Mouse (Mus musculus): ENCODE results near the gene Golph3l. TPM values are rescaled to one million over a fixed set of nuclear protein-coding genes. Genes with fewer than 3 reads are reported as not detected.
"Not testable (repeated sequence)": the region's sequence is repeated elsewhere in the genome, so short reads cannot be mapped to it uniquely, and the experiment has no call there.

Golph3l gene
- polyA plus RNA-seq, 1 experiment from 2014 or later, result 40.7 TPM

DNA sequence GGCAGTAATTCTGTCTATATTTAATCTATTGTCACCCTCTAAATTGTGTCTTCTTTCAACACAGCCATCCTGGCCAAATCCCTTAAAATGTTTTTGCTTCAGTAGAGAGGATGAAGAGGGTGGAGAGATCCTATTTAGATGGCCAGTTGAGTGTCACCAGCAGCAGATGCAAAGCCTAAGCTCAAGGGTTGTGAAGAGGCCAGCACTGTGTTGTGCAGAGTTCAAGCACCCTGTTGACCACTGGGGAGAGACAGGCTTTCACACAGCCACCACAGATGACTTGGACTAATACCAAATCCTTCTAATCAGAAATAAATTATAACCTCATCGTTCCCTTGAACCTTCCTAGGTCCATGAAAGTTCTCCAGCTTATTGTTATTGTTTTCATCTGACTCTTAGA lies 29.8 kb downstream of the Golph3l start:
- H3K4me2 ChIP-seq (ENCODE audit: low read length), result no peak overlapping the region
- H3K9me3 ChIP-seq (replicated peaks; ENCODE audit: control insufficient read depth, low read length), result no peaks in the 10 kb centered on the region
- no peaks in the 10 kb centered on the region for H3K4me1 ChIP-seq (ENCODE audit: control insufficient read depth, insufficient read depth, low read length)
- no peaks in the 10 kb centered on the region for H3K27me3 ChIP-seq (replicated peaks; ENCODE audit: control insufficient read depth, insufficient read depth, low read length)
- ATAC-seq, result no peak
- peaks cover 38% of the 10 kb centered on the region for H3K36me3 ChIP-seq (ENCODE audit: control insufficient read depth, insufficient read depth, low read length)
- H3K9ac ChIP-seq (ENCODE audit: low read length), result no peak overlapping the region
- 100% methylated on average over 1 of the region's 1 CpGs for WGBS
- H3K4me3 ChIP-seq (ENCODE audit: low read depth, low read length), result no peak overlapping the region
- no peak overlapping the region for H3K27ac ChIP-seq (ENCODE audit: low read depth, low read length)
- DNase-seq (ENCODE audit: low spot score), result no peak

DNA sequence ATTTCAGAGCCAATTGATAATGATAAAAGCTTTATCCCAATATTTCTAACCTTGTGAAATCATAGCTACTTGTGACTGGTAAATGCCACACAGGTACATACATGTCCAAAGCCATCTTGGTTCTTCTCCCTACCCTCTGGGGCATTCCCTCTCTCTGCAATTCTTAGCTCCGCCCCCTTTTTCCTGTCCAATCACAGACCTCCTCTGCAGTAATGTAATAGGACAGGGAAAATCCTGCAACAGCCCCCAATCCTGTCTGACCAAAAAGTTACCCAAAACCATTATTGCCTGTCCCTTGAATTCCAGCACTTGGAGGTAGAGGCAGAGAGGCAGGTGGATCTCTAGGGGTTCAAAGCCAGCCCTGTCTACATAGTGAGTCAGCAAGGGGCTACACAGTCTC lies 32.5 kb downstream of the Golph3l start:
- no peak for DNase-seq (ENCODE audit: low spot score)
- Histone ChIP-seq H3K27ac (ENCODE audit: low read depth, low read length) (no peak overlapping the region), H3K4me2 (ENCODE audit: low read length) (no peak overlapping the region), H3K4me3 (ENCODE audit: low read depth, low read length) (no peak overlapping the region), H3K36me3 (ENCODE audit: control insufficient read depth, insufficient read depth, low read length) (peaks cover 34% of the 10 kb centered on the region), H3K9ac (ENCODE audit: low read length) (no peak overlapping the region), H3K27me3 (replicated peaks; ENCODE audit: control insufficient read depth, insufficient read depth, low read length) (no peaks in the 10 kb centered on the region), H3K9me3 (replicated peaks; ENCODE audit: control insufficient read depth, low read length) (no peaks in the 10 kb centered on the region), H3K4me1 (ENCODE audit: control insufficient read depth, insufficient read depth, low read length) (peaks cover 6% of the 10 kb centered on the region)
- 76% methylated on average over 1 of the region's 1 CpGs for WGBS
- no peak for ATAC-seq

DNA sequence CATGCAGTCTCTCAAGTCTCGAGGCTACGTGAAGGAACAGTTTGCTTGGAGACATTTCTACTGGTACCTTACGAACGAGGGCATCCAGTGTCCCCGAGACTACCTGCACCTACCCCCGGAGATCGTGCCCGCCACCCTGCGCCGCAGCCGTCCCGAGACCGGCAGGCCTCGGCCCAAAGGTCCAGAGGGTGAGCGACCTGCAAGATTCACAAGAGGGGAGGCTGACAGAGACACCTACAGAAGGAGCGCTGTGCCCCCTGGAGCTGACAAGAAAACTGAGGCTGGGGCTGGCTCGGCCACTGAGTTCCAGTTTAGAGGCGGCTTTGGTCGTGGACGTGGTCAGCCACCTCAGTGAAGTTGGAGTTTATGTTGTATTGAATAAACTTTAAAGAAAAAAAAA lies 33.7 kb downstream of the Golph3l start:
- H3K4me2 ChIP-seq (ENCODE audit: low read length); H3K27ac ChIP-seq (ENCODE audit: low read depth, low read length); ATAC-seq; H3K9me3 ChIP-seq (replicated peaks; ENCODE audit: control insufficient read depth, low read length); DNase-seq (ENCODE audit: low spot score); H3K9ac ChIP-seq (ENCODE audit: low read length); H3K4me1 ChIP-seq (ENCODE audit: control insufficient read depth, insufficient read depth, low read length); H3K27me3 ChIP-seq (replicated peaks; ENCODE audit: control insufficient read depth, insufficient read depth, low read length); H3K4me3 ChIP-seq (ENCODE audit: low read depth, low read length): not testable (repeated sequence)
- peaks cover 33% of the 10 kb centered on the region for H3K36me3 ChIP-seq (ENCODE audit: control insufficient read depth, insufficient read depth, low read length)
- 93% methylated on average over 20 of the region's 20 CpGs for WGBS

DNA sequence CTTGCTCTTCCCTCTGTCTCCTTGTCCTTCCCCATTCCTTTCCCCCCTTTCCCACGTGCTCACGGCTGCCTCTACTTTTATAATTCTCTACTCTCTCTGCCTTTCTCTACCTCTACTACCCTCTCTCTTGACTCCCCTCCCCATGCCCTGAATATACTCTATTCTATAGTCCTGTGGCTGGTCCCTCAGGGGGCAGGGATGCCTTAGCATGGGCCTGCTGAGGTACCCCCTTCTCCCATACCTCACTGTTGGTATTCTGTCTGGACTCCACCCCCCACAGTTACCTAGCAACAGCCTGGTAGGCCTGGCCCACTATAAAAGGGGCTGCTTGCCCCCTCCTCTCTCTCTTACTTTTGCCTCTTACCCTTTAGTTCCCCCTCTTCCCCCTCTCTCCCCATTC lies 34.8 kb downstream of the Golph3l start:
- Histone ChIP-seq H3K4me3 (ENCODE audit: low read depth, low read length) (no peak overlapping the region), H3K27me3 (replicated peaks; ENCODE audit: control insufficient read depth, insufficient read depth, low read length) (no peaks in the 10 kb centered on the region), H3K9me3 (replicated peaks; ENCODE audit: control insufficient read depth, low read length) (no peaks in the 10 kb centered on the region), H3K36me3 (ENCODE audit: control insufficient read depth, insufficient read depth, low read length) (peaks cover 35% of the 10 kb centered on the region), H3K4me2 (ENCODE audit: low read length) (no peak overlapping the region), H3K4me1 (ENCODE audit: control insufficient read depth, insufficient read depth, low read length) (peaks cover 7% of the 10 kb centered on the region), H3K9ac (ENCODE audit: low read length) (no peak overlapping the region), H3K27ac (ENCODE audit: low read depth, low read length) (no peak overlapping the region)
- no peak for DNase-seq (ENCODE audit: low spot score)
- ATAC-seq, result no peak
- 39% methylated on average over 2 of the region's 2 CpGs for WGBS

DNA sequence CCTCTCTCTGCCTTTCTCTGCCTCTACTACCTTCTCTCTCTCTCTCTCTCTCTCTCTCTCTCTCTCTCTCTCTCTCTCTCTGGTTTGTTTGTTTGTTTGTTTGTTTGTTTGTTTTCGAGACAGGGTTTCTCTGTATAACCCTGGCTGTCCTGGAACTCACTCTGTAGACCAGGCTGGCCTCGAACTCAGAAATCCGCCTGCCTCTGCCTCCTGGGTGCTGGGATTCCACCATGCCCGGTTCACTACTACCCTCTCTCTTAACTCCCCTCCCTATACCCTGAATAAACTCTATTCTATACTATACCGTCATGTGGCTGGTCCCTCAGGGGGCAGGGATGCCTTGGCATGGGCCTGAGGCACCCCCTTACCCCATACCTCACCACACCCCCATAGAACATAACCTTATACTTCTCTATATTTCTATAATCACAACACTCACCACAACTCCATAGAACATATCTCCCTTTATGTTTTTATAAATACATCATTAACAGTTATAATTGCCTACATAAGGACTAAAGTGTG lies 35.3 kb downstream of the Golph3l start:
- not testable (repeated sequence) for H3K27me3 ChIP-seq (replicated peaks; ENCODE audit: control insufficient read depth, insufficient read depth, low read length); ATAC-seq; H3K4me1 ChIP-seq (ENCODE audit: control insufficient read depth, insufficient read depth, low read length); H3K9me3 ChIP-seq (replicated peaks; ENCODE audit: control insufficient read depth, low read length); DNase-seq (ENCODE audit: low spot score)
- WGBS, result 67% methylated on average over 5 of the region's 5 CpGs
- Histone ChIP-seq H3K27ac (ENCODE audit: low read depth, low read length) (peak overlapping the region; percentile 54; the same call in 1 of the 2 replicates), H3K36me3 (ENCODE audit: control insufficient read depth, insufficient read depth, low read length) (peaks cover 37% of the 10 kb centered on the region), H3K4me3 (ENCODE audit: low read depth, low read length) (peak overlapping the region; percentile 60), H3K9ac (ENCODE audit: low read length) (peak overlapping the region; percentile 56), H3K4me2 (ENCODE audit: low read length) (peak overlapping the region; percentile 55)

DNA sequence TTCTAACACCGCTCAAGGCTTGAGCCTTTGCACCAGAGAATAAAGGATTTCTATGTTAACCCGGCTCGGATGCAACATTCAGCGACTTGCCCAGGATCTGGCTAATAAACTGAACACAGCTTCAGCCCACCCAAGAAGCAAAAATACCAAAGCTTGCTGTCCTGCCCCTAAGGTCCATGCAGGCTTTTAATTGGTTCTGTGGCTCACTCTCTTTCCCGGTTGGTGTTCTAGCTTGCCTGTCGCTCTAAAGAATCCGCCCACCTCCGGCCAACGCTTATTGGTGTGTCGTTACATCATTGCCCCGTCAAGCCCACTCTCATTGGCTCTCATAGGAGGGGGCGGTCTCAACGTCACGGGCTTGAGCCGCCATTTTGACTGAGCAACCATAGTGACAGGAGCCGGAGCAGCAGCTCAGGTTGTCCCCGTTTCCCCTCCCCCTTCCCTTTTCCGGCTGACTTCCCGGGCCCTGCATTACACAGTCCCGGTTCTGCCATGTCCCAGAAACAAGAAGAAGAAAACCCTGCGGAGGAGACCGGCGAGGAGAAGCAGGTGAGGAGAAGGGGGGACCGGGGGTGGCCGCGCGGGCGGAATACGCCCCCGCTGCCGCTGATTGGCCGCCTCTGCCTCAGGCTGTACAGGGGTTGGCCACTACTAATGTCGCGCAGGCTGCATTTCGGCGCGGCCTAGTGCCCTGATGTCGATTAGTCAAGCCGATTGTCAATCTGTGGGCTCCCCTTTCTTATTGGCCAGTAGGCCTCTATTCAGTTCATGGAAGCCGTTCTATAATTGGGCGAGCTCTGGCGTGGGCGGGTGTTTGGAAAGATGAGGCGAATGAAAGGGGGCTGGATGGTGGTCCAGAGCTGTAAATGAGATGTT lies 36.1 kb downstream of the Golph3l start, which contains the start of gene Ensa:
Gene Ensa, plus strand, starts transcription at position 366 of the 876 bp plus-strand sequence.
- Histone ChIP-seq H3K27ac (ENCODE audit: low read depth, low read length) (peak within 1 kb of the TSS; percentile 92), H3K9me3 (replicated peaks; ENCODE audit: control insufficient read depth, low read length) (no peaks in the 10 kb centered on the region), H3K4me2 (ENCODE audit: low read length) (peak within 1 kb of the TSS; percentile 85), H3K27me3 (replicated peaks; ENCODE audit: control insufficient read depth, insufficient read depth, low read length) (no peaks in the 10 kb centered on the region), H3K4me1 (ENCODE audit: control insufficient read depth, insufficient read depth, low read length) (peaks cover 7% of the 10 kb centered on the region), H3K36me3 (ENCODE audit: control insufficient read depth, insufficient read depth, low read length) (peaks cover 41% of the 10 kb centered on the region), H3K9ac (ENCODE audit: low read length) (peak within 1 kb of the TSS; percentile 70), H3K4me3 (ENCODE audit: low read depth, low read length) (peak within 1 kb of the TSS; percentile 60)
- DNase-seq (ENCODE audit: low spot score) (peak; percentile 100), ATAC-seq (peak; percentile 98)
- under 1% methylated on average over 44 of the region's 44 CpGs for WGBS

DNA sequence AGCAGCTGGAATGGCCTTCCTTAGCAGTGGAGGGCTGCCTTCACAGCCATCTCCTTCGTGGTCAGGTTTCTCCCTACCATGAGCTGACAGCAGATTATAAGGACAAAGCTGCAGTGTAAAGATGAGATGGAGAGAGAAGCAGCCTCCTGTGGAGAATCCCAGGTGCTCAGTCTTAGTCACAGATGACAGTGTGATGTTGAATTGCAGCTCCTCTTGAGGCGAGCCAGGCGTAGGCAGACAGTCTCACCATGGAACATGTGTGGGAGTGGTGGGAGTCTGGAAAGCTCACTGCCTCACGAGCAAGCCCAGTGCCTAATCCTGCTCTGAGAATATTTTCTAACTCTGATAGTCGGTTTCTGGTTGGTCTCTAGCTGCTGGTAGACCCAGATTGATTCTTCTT lies 39.0 kb downstream of the Golph3l start:
- no peak for ATAC-seq

DNA sequence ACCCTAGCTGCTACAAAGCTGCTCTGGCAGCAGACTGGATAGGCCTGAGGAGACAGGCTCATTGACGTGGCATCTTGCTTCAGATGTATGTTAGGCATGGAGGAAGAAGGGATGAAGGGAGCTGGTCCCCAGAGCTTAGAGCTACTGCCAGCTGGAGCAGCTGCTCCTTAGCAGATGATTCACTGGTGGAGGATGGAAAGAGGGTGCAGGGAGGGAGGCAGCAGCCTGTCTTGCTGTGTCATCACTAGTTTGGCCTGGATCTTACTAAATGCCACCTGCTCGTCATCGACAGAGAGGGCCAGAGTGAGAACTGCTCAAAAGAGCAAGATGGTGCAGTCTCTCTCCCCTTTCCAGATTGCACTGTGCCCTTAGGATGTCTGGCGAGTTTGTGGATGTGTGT lies 41.0 kb downstream of the Golph3l start:
- Histone ChIP-seq H3K9ac (ENCODE audit: low read length) (no peak overlapping the region), H3K27me3 (replicated peaks; ENCODE audit: control insufficient read depth, insufficient read depth, low read length) (no peaks in the 10 kb centered on the region), H3K9me3 (replicated peaks; ENCODE audit: control insufficient read depth, low read length) (no peaks in the 10 kb centered on the region), H3K36me3 (ENCODE audit: control insufficient read depth, insufficient read depth, low read length) (peaks cover 79% of the 10 kb centered on the region), H3K27ac (ENCODE audit: low read depth, low read length) (no peak overlapping the region), H3K4me3 (ENCODE audit: low read depth, low read length) (no peak overlapping the region), H3K4me1 (ENCODE audit: control insufficient read depth, insufficient read depth, low read length) (peaks cover 7% of the 10 kb centered on the region), H3K4me2 (ENCODE audit: low read length) (no peak overlapping the region)
- 83% methylated on average over 4 of the region's 4 CpGs for WGBS
- DNase-seq (ENCODE audit: low spot score) (peak; percentile 43), ATAC-seq (no peak)

More for the DNA sequence above, 39.0 kb downstream of the Golph3l start:
- Histone ChIP-seq H3K36me3 (ENCODE audit: control insufficient read depth, insufficient read depth, low read length) (peaks cover 60% of the 10 kb centered on the region), H3K27ac (ENCODE audit: low read depth, low read length) (no peak overlapping the region), H3K4me2 (ENCODE audit: low read length) (no peak overlapping the region), H3K4me3 (ENCODE audit: low read depth, low read length) (no peak overlapping the region), H3K9ac (ENCODE audit: low read length) (no peak overlapping the region; the same call in 1 of the 2 replicates), H3K9me3 (replicated peaks; ENCODE audit: control insufficient read depth, low read length) (no peaks in the 10 kb centered on the region), H3K27me3 (replicated peaks; ENCODE audit: control insufficient read depth, insufficient read depth, low read length) (no peaks in the 10 kb centered on the region), H3K4me1 (ENCODE audit: control insufficient read depth, insufficient read depth, low read length) (peaks cover 7% of the 10 kb centered on the region)
- no peak for DNase-seq (ENCODE audit: low spot score)
- WGBS, result 91% methylated on average over 5 of the region's 5 CpGs

DNA sequence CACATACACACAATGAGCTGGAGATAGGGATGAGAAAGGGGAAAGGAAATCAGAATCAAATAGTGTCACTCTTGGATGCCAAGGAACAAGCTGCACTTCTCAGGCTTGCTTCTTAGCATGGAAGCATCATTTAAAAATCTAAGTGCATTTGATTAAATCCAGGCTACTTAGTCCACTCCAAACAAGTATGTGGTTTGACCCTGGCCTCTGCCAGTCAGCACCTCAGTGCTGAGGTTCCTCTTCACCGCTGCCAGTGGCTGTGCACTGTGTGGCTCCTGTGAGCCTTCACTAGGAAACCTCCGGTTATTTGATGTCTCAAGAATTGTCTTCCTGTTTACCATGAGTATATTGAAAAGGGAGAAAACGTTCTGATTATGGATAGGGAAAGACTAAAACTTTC lies 42.1 kb downstream of the Golph3l start:
- Histone ChIP-seq H3K4me3 (ENCODE audit: low read depth, low read length) (no peak overlapping the region), H3K4me2 (ENCODE audit: low read length) (no peak overlapping the region), H3K9ac (ENCODE audit: low read length) (no peak overlapping the region), H3K4me1 (ENCODE audit: control insufficient read depth, insufficient read depth, low read length) (peaks cover 5% of the 10 kb centered on the region), H3K36me3 (ENCODE audit: control insufficient read depth, insufficient read depth, low read length) (peaks cover 90% of the 10 kb centered on the region), H3K27me3 (replicated peaks; ENCODE audit: control insufficient read depth, insufficient read depth, low read length) (no peaks in the 10 kb centered on the region), H3K9me3 (replicated peaks; ENCODE audit: control insufficient read depth, low read length) (no peaks in the 10 kb centered on the region), H3K27ac (ENCODE audit: low read depth, low read length) (no peak overlapping the region)
- ATAC-seq, result no peak
- DNase-seq (ENCODE audit: low spot score), result no peak
- WGBS, result 89% methylated on average over 3 of the region's 3 CpGs

Data from forebrain, embryonic 14.5 days (tissue).